Mouse (Mus musculus) urinary bladder, postnatal 14 days (tissue): ENCODE results near the gene Tmem79.
"Not testable (repeated sequence)": the region's sequence is repeated elsewhere in the genome, so short reads cannot be mapped to it uniquely, and the experiment has no call there.

Experiments
- DNase-seq: peaks from one replicate; pipeline ENCODE4 v3.0.0; 2021; ENCODE audit warnings: low spot score

The Tmem79 gene

GRCm38 (mm10) chr3:88336058-88337013, at the start of gene Tmem79, which contains the start of gene Smg5:
Gene Tmem79 (minus strand): TSS chr3:88336148.
Gene Smg5 (plus strand): TSS chr3:88336260.
- peak; percentile 97 for DNase-seq

GRCm38 (mm10) chr3:88384364-88384763, 48.4 kb upstream of the Tmem79 start, which contains the start of gene Bglap:
Gene Bglap (minus strand): TSS chr3:88384464.
- no peak for DNase-seq

- DNase-seq, result not testable (repeated sequence)
Observed at GRCm38 (mm10) chr3:88382383-88382782, 46.4 kb upstream of the Tmem79 start.

GRCm38 (mm10) chr3:88381389-88382315, 45.7 kb upstream of the Tmem79 start:
- not testable (repeated sequence) for DNase-seq

- DNase-seq, result not testable (repeated sequence)
Observed at GRCm38 (mm10) chr3:88378599-88378998, 42.7 kb upstream of the Tmem79 start, which contains the start of gene Bglap2. Gene Bglap2 (minus strand): TSS chr3:88378699.

GRCm38 (mm10) chr3:88376644-88377043, 40.7 kb upstream of the Tmem79 start:
- DNase-seq, result not testable (repeated sequence)

DNA sequence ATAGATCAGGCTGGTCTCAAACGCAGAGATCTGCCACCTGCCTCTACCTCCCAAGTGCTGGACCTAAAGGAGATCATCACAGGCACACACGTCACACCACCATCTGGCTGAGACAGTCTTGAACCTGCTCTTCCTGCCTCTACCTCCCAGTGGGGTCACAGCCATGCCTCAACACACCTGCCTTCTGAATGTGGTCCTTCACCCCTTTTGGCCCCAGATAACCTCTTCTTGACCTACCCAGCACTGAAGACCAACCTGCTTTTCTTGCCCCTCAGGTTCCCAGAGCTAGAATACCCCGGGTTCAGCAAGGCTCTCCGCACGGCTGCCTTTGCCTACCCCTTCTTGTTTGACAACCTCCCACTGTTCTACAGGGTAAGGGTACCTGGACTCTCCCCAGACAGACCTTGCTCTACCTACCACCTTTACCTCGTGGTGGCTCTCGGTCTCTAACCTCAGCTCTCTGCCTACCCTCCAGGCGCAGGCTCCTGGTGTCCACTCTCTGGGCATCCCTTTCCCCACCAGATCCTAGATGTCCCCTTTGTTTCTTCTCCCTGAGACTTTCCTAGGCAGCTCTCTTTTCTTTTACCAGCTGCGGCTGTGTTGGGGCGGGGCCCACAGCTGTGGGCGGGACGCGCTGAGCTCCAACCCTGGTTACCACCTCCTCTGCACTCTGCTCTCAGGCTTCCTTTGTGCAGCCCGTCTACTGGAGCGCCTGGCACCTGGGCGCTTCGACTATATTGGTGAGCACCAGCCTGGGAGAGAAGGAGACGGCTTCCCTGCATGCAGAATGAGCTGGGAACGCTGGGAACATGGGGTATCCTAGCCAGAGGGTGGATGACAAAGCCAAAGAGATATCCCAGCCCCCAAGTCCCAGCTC, 40.0 kb upstream of the Tmem79 start:
- peak; percentile 37 for DNase-seq

DNA sequence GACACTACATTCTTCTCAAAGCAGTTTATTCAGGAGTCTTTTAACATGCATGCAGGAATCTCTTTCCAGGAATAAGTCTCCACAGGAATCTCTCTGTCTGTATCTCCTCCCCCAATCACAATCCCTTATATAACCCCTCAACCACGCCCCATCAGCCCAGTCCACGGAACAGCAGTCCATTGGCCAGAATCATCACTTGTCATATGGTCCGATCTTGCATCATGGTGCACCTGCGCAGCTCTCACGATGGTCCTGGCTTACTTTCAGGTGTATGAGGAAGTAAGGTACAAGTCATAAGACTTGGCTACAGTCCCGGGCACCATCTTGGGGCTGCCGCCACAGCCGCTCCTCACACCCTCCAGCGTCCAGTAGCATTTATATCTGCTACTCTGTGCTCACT, 36.7 kb upstream of the Tmem79 start, which contains the start of gene Bglap3:
Gene Bglap3 (minus strand): TSS at position 101 of the 400 bp plus-strand sequence.
- not testable (repeated sequence) for DNase-seq

DNA sequence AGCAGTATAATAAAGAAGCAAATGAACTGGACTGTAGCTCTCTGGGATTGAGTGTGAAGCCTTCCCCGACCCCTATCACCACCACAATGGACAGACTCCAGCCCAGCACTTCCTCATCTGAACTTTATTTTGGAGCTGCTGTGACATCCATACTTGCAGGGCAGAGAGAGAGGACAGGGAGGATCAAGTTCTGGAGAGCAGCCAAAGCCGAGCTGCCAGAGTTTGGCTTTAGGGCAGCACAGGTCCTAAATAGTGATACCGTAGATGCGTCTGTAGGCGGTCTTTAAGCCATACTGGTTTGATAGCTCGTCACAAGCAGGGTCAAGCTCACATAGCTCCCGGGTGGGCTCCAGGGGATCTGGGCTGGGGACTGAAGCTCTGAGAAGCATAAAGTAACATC, 32.6 kb upstream of the Tmem79 start:
- DNase-seq, result not testable (repeated sequence)

- DNase-seq, result not testable (repeated sequence)
Observed at GRCm38 (mm10) chr3:88367517-88367916, 31.6 kb upstream of the Tmem79 start.

GRCm38 (mm10) chr3:88366830-88367428, 31.0 kb upstream of the Tmem79 start:
- DNase-seq, result peak; percentile 54

DNA sequence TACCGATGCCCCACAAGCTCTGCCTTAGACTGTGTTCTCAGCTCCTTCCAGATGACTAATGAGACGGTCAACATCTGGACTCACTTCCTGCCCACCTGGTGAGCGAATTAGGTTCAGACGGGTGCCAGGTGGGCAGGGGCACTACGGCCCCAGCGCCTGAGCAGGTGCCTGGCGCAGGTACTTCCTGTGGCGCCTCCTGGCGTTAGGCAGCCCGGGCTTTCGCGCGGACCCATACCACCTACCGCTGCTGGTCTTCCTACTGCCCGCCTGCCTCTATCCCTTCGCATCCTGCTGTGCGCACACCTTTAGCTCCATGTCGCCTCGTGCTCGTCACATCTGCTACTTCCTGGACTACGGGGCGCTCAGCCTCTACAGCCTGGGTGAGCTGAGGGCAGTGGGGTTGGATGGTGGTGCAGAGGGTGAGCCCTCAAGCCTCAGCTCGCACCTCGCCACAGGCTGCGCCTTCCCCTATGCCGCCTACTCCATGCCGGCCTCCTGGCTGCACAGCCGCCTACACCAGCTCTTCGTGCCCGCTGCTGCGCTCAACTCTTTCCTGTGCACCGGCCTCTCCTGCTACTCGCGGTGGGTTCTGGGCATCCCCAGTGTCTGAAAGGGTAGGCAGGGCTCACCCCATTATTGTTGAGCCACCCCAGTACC, 29.9 kb upstream of the Tmem79 start:
- DNase-seq, result no peak

- peak; percentile 85 for DNase-seq
Observed at GRCm38 (mm10) chr3:88364337-88364736, 28.4 kb upstream of the Tmem79 start, which contains the start of gene Paqr6. Gene Paqr6 (plus strand): TSS chr3:88364584.

DNA sequence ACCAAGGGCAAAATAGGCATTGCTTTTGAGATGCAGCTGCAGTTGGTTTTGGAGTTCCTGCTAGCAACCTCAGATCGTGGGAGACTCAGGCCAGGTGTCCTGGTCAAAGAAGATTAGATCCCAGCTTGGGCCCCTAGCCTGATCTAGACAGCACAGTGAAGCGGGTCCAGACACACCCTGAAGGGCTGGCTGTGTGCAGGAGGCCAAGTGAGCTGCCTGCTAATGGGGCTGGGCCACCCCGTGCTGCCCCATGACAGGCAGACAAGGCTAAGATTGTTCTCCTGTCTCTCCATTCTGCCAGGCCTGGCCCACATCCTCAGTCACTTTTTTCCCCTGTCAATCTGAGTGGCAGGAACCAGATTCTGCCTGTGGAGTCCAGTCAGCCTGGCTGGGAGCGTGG, 27.8 kb upstream of the Tmem79 start:
- DNase-seq, result no peak

DNA sequence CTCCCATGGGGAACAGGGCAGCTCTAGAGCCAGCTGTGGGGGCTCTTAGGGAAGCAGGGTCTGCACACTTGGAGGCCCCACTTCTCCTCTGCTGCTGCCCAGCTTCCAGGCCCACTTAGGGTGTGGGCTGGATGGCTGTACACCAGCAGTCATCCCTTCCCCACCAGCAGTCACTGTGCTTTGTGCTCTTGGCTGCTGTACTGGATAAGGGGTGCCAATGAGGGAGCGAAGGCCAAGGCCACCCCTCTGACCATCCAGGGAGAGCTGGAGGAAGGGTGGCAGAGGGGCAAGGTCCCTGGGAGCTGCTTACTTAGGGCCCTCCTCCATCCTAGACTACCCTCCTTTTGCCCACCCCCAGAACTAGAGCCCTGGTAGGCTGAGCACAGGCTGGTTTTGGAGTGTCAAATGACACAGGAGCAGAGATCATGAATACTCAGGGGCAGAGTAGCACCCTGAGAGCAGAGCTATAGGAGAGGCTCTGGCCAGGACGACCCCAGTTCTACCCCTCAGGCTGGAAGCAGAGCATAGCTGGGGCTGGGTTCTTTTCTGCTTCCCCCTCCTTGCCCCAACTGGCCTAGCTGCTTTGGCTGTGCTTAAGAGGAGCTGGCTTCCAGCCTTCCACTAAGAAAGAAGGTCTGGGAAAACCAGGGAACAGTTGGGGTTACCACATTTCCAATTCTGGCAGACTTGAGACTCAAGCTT, 25.8 kb upstream of the Tmem79 start:
- no peak for DNase-seq

DNA sequence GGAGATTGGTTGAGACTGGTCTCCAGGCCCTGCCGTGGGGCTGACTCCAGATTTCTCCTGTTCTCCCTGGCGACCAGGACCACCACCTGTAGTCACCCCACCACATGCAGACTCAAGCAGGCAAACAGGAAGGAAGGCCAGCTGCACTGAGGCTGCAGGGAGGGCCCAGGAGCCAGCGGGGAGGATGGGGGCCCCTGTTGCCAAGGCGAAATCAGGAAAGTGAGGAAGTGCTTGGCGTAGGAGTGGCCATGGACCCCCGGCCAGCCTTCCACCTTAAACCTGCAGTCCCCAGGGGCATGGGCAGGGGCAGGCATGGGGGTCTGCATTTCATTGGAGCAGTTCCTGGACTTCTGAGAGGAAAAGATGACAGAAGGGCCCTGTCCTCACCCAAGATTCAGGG, 25.1 kb upstream of the Tmem79 start:
- DNase-seq, result no peak

GRCm38 (mm10) chr3:88359989-88360388, 24.0 kb upstream of the Tmem79 start:
- no peak for DNase-seq

- DNase-seq, result no peak
Observed at GRCm38 (mm10) chr3:88359584-88359983, 23.6 kb upstream of the Tmem79 start.

GRCm38 (mm10) chr3:88354396-88355165, 18.6 kb upstream of the Tmem79 start:
- no peak for DNase-seq
